In genomic region chr7:136423846-136424531, GRCm38 (mm10) we compare ENCODE assay signal across 16 mouse cellular contexts.
DNase-seq lines count a peak whose midpoint lies in the region; ATAC-seq lines count a peak whose summit lies in the region.
"Had no signal": no experiment of that assay in that cellular context is flagged by ENCODE, and none has a peak within 500 bp of the region (broad histone marks: within the 10 kb centered on the region; RNA-seq: fewer than 3 reads in every experiment).

No protein-coding gene starts in this region.

- peak; percentile 62 for ATAC-seq in limb, embryonic 11.5 days (ENCODE audit: insufficient number of reproducible peaks, low FRiP score, low TSS enrichment, low read depth)
- no peak for ATAC-seq in hindbrain, embryonic 13.5 days (ENCODE audit: low FRiP score)
- ATAC-seq: intestine, embryonic 15.5 days; midbrain, embryonic 13.5 days had no signal

- H3K4me1 ChIP-seq in limb, embryonic 11.5 days (ENCODE audit: control insufficient read depth, insufficient read depth, low read length), result peaks cover 12% of the 10 kb centered on the region
- peaks cover 10% of the 10 kb centered on the region for H3K4me1 ChIP-seq in hindbrain, embryonic 13.5 days (replicated peaks)
- H3K4me1 ChIP-seq: intestine, embryonic 15.5 days had no signal

- H3K4me2 ChIP-seq in limb, embryonic 11.5 days (ENCODE audit: low read depth, severe bottlenecking), result no peak overlapping the region
- H3K4me2 ChIP-seq in hindbrain, embryonic 13.5 days, result no peak overlapping the region
- H3K4me2 ChIP-seq: intestine, embryonic 15.5 days; limb, embryonic 15.5 days; midbrain, embryonic 13.5 days had no signal

- H3K36me3 ChIP-seq in limb, embryonic 11.5 days (ENCODE audit: control insufficient read depth, insufficient read depth, low read length), result no peaks in the 10 kb centered on the region
- no peaks in the 10 kb centered on the region for H3K36me3 ChIP-seq in hindbrain, embryonic 13.5 days
- H3K36me3 ChIP-seq: hindbrain, embryonic 10.5 days; intestine, embryonic 15.5 days; limb, embryonic 15.5 days; midbrain, embryonic 13.5 days had no signal

- H3K27me3 ChIP-seq in limb, embryonic 11.5 days (ENCODE audit: control insufficient read depth, insufficient read depth, low read length), result no peaks in the 10 kb centered on the region
- 0 out of 2 replicates have a peak, but pooled peaks cover 3% of the 10 kb centered on the region for H3K27me3 ChIP-seq in hindbrain, embryonic 13.5 days
- H3K27me3 ChIP-seq: intestine, embryonic 15.5 days; limb, embryonic 15.5 days had no signal

- H3K9me3 ChIP-seq in limb, embryonic 11.5 days (ENCODE audit: control insufficient read depth, low read length), result no peaks in the 10 kb centered on the region
- H3K9me3 ChIP-seq in hindbrain, embryonic 13.5 days, result no peaks in the 10 kb centered on the region
- H3K9me3 ChIP-seq: hindbrain, embryonic 10.5 days; intestine, embryonic 15.5 days; limb, embryonic 15.5 days; midbrain, embryonic 13.5 days had no signal

- DNase-seq in lung, postnatal 10 days, result peak; percentile 18
- no peak for DNase-seq in lung, postnatal 4 days
- peak; percentile 55 for DNase-seq in adrenal gland, postnatal 25 days
- peak; percentile 49 for DNase-seq in forelimb bud, embryonic 11.5 days (ENCODE audit: low read depth, low spot score)
- peak; percentile 41 for DNase-seq in limb, embryonic 11.5 days (ENCODE audit: low spot score)
- no peak for DNase-seq in natural killer cell, adult 2 months (ENCODE audit: low spot score in 2 of 2)
- DNase-seq: cerebellum, adult 2 months; embryo, embryonic 11 days; lung, postnatal 36 days; right cerebral cortex, postnatal 14 days; thymus, postnatal 25 days had no signal

- 55% methylated on average over 8 of the region's 8 CpGs for WGBS in limb, embryonic 11.5 days
- 69% methylated on average over 8 of the region's 8 CpGs for WGBS in hindbrain, embryonic 13.5 days

- H3K4me3 ChIP-seq in limb, embryonic 11.5 days (ENCODE audit: low read depth, low read length), result no peak overlapping the region
- no peak overlapping the region for H3K4me3 ChIP-seq in hindbrain, embryonic 13.5 days
- H3K4me3 ChIP-seq: hindbrain, embryonic 10.5 days; intestine, embryonic 15.5 days; limb, embryonic 15.5 days; midbrain, embryonic 13.5 days had no signal

- 0 out of 2 replicates have a peak overlapping the region, but pooled peaks have one; percentile 33 for H3K27ac ChIP-seq in limb, embryonic 11.5 days (replicated peaks; ENCODE audit: low read depth, low read length)
- H3K27ac ChIP-seq in hindbrain, embryonic 13.5 days, result no peak overlapping the region
- H3K27ac ChIP-seq: hindbrain, embryonic 10.5 days; intestine, embryonic 15.5 days; limb, embryonic 15.5 days; midbrain, embryonic 13.5 days had no signal

- H3K9ac ChIP-seq in limb, embryonic 11.5 days (ENCODE audit: low read length), result no peak overlapping the region
- H3K9ac ChIP-seq in hindbrain, embryonic 13.5 days, result no peak overlapping the region
- H3K9ac ChIP-seq: intestine, embryonic 15.5 days; limb, embryonic 15.5 days; midbrain, embryonic 13.5 days had no signal

Comparison
In these comparisons a context has a peak if more than half of its experiments do, and no peak if none do; other contexts are left out.
1. DNase-seq: peak in lung, postnatal 10 days (single experiment), adrenal gland, postnatal 25 days (single experiment), forelimb bud, embryonic 11.5 days (single experiment) and limb, embryonic 11.5 days (single experiment); none in lung, postnatal 4 days (0 of 2) and natural killer cell, adult 2 months (0 of 2).